Mouse (Mus musculus): ENCODE measurements around the gene Oas3. TPM values are rescaled to one million over a fixed set of nuclear protein-coding genes. Genes with fewer than 3 reads are reported as not detected.

Oas3 gene
- polyA plus RNA-seq (2014; fragmentation: Illumina TruSeq; extraction: RNeasy Lipid Tissue Mini Kit (QIAGEN cat#74804); ENCODE audit: low read depth, low replicate concordance): 0.29 TPM

GRCm38 (mm10) chr5:120777478-120777877 lies at the start of gene Oas3:
Oas3 (minus strand) TSS chr5:120777661.

GRCm38 (mm10) chr5:120811951-120812819 lies 34.7 kb upstream of the Oas3 start, which contains the start of gene Oas1c:
Oas1c (minus strand) TSS chr5:120812514.

GRCm38 (mm10) chr5:120795480-120796034 lies 18.1 kb upstream of the Oas3 start, which contains the start of gene Oas1e:
Oas1e (minus strand) TSS chr5:120795530.

GRCm38 (mm10) chr5:120749688-120750087 lies 27.8 kb downstream of the Oas3 start, which contains the start of gene Oas2:
Oas2 (minus strand) TSS chr5:120749853.

GRCm38 (mm10) chr5:120711827-120712226 lies 65.6 kb downstream of the Oas3 start, which contains the start of gene Dtx1:
Dtx1 (minus strand) TSS chr5:120711927.

Other genes starting within 250 kb of the Oas3 start
- gene Tpcn1, start 189.0 kb downstream of the Oas3 start, polyA plus RNA-seq (2014; fragmentation: Illumina TruSeq; extraction: RNeasy Lipid Tissue Mini Kit (QIAGEN cat#74804); ENCODE audit: low read depth, low replicate concordance): 4.7 TPM
- not detected for gene Iqcd, start 188.6 kb downstream of the Oas3 start, polyA plus RNA-seq (2014; fragmentation: Illumina TruSeq; extraction: RNeasy Lipid Tissue Mini Kit (QIAGEN cat#74804); ENCODE audit: low read depth, low replicate concordance)
- 0.64 TPM for gene Rita1, start 165.1 kb downstream of the Oas3 start, polyA plus RNA-seq (2014; fragmentation: Illumina TruSeq; extraction: RNeasy Lipid Tissue Mini Kit (QIAGEN cat#74804); ENCODE audit: low read depth, low replicate concordance)
- gene Ddx54, start 164.9 kb downstream of the Oas3 start, polyA plus RNA-seq (2014; fragmentation: Illumina TruSeq; extraction: RNeasy Lipid Tissue Mini Kit (QIAGEN cat#74804); ENCODE audit: low read depth, low replicate concordance): 0.61 TPM
- gene Cfap73, start 143.4 kb downstream of the Oas3 start, polyA plus RNA-seq (2014; fragmentation: Illumina TruSeq; extraction: RNeasy Lipid Tissue Mini Kit (QIAGEN cat#74804); ENCODE audit: low read depth, low replicate concordance): not detected
- gene Rasal1, start 128.8 kb downstream of the Oas3 start, polyA plus RNA-seq (2014; fragmentation: Illumina TruSeq; extraction: RNeasy Lipid Tissue Mini Kit (QIAGEN cat#74804); ENCODE audit: low read depth, low replicate concordance): not detected
- not detected for gene Dtx1, start 65.7 kb downstream of the Oas3 start, polyA plus RNA-seq (2014; fragmentation: Illumina TruSeq; extraction: RNeasy Lipid Tissue Mini Kit (QIAGEN cat#74804); ENCODE audit: low read depth, low replicate concordance)
- 1.4 TPM for gene Oas2, start 27.8 kb downstream of the Oas3 start, polyA plus RNA-seq (2014; fragmentation: Illumina TruSeq; extraction: RNeasy Lipid Tissue Mini Kit (QIAGEN cat#74804); ENCODE audit: low read depth, low replicate concordance)
- not detected for gene Oas1e, start 17.9 kb upstream of the Oas3 start, polyA plus RNA-seq (2014; fragmentation: Illumina TruSeq; extraction: RNeasy Lipid Tissue Mini Kit (QIAGEN cat#74804); ENCODE audit: low read depth, low replicate concordance)
- gene Oas1c, start 34.9 kb upstream of the Oas3 start, polyA plus RNA-seq (2014; fragmentation: Illumina TruSeq; extraction: RNeasy Lipid Tissue Mini Kit (QIAGEN cat#74804); ENCODE audit: low read depth, low replicate concordance): not detected
- not detected for gene Oas1f, start 69.7 kb upstream of the Oas3 start, polyA plus RNA-seq (2014; fragmentation: Illumina TruSeq; extraction: RNeasy Lipid Tissue Mini Kit (QIAGEN cat#74804); ENCODE audit: low read depth, low replicate concordance)
- not detected for gene Oas1h, start 83.8 kb upstream of the Oas3 start, polyA plus RNA-seq (2014; fragmentation: Illumina TruSeq; extraction: RNeasy Lipid Tissue Mini Kit (QIAGEN cat#74804); ENCODE audit: low read depth, low replicate concordance)
- 1.4 TPM for gene Oas1g, start 110.0 kb upstream of the Oas3 start, polyA plus RNA-seq (2014; fragmentation: Illumina TruSeq; extraction: RNeasy Lipid Tissue Mini Kit (QIAGEN cat#74804); ENCODE audit: low read depth, low replicate concordance)
- 1.0 TPM for gene Oas1a, start 129.9 kb upstream of the Oas3 start, polyA plus RNA-seq (2014; fragmentation: Illumina TruSeq; extraction: RNeasy Lipid Tissue Mini Kit (QIAGEN cat#74804); ENCODE audit: low read depth, low replicate concordance)
- not detected for gene Oas1d, start 136.9 kb upstream of the Oas3 start, polyA plus RNA-seq (2014; fragmentation: Illumina TruSeq; extraction: RNeasy Lipid Tissue Mini Kit (QIAGEN cat#74804); ENCODE audit: low read depth, low replicate concordance)
- gene Rph3a, start 232.4 kb upstream of the Oas3 start, polyA plus RNA-seq (2014; fragmentation: Illumina TruSeq; extraction: RNeasy Lipid Tissue Mini Kit (QIAGEN cat#74804); ENCODE audit: low read depth, low replicate concordance): not detected

Data from liver, adult 10 weeks (tissue).